9 mouse cellular contexts compared by ENCODE assay signal in the genomic region with DNA sequence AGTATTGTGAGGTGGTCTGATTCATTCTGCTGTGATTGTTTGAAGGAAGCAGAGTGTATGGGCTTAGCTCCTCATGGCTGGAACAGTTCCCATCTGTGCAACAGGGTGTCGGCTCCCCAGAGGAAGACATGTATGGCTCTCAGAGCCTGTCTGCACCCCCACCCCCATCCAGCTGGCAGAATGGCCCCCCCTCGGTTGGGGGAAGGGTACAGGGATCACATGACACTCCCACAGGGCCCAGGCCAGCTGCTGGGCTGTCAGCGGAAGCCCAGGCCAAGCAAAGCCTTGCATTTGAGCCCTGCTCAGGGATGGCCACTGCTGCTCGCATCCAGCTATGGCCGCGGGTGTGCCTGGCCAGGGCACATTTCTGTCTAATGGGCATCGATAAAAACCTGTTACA. TPM values are rescaled to one million over a fixed set of nuclear protein-coding genes. Genes with fewer than 3 reads are reported as not detected.
A peak's percentile ranks its signal among the peaks of the same experiment; 100 is the strongest.
DNase-seq lines count a peak whose midpoint lies in the region; ATAC-seq and TF ChIP-seq lines count a peak whose summit lies in the region.
"Had no signal": no experiment of that assay in that cellular context is flagged by ENCODE, and none has a peak within 500 bp of the region (broad histone marks: within the 10 kb centered on the region; RNA-seq: fewer than 3 reads in every experiment).

No protein-coding gene starts in this region.

- 0 out of 2 replicates have a peak overlapping the region, but pooled peaks have one; percentile 5 for H3K4me2 ChIP-seq in limb, embryonic 14.5 days (replicated peaks; ENCODE audit: low read depth, low read length, severe bottlenecking)
- no peak overlapping the region for H3K4me2 ChIP-seq in neural tube, embryonic 14.5 days (ENCODE audit: low read depth, low read length)

- intact Hi-C loops in gastrocnemius, postnatal 36 days (cut with DNase I), result no loop called here

- no peak overlapping the region for H3K4me3 ChIP-seq in limb, embryonic 14.5 days (replicated peaks; ENCODE audit: low read length)
- no peak overlapping the region for H3K4me3 ChIP-seq in neural tube, embryonic 14.5 days (ENCODE audit: low read depth, low read length)

- WGBS in limb, embryonic 14.5 days, result 35% methylated on average over 7 of the region's 7 CpGs
- WGBS in neural tube, embryonic 14.5 days, result 29% methylated on average over 7 of the region's 7 CpGs

- peaks cover 48% of the 10 kb centered on the region for H3K4me1 ChIP-seq in limb, embryonic 14.5 days (ENCODE audit: control insufficient read depth, insufficient read depth, low read length)
- peaks cover 56% of the 10 kb centered on the region for H3K4me1 ChIP-seq in neural tube, embryonic 14.5 days (ENCODE audit: control insufficient read depth, insufficient read depth, low read length)

- H3K9ac ChIP-seq in limb, embryonic 14.5 days (ENCODE audit: low read depth, low read length, severe bottlenecking), result 0 out of 2 replicates have a peak overlapping the region, but pooled peaks have one; percentile 16
- H3K9ac ChIP-seq in neural tube, embryonic 14.5 days (replicated peaks; ENCODE audit: low read depth, low read length), result no peak overlapping the region

- peaks cover 44% of the 10 kb centered on the region for H3K36me3 ChIP-seq in limb, embryonic 14.5 days (ENCODE audit: control insufficient read depth, insufficient read depth, low read length)
- peaks cover 21% of the 10 kb centered on the region for H3K36me3 ChIP-seq in neural tube, embryonic 14.5 days (ENCODE audit: control insufficient read depth, insufficient read depth, low read length)

- peak; percentile 39 for DNase-seq in ovary, postnatal 36 days (ENCODE audit: low spot score)
- no peak for DNase-seq in ovary, adult 18-20 months (ENCODE audit: low spot score)
- peak; percentile 53 for DNase-seq in embryo, embryonic 10.5 days (ENCODE audit: low spot score)
- DNase-seq in gastrocnemius, postnatal 36 days, result peak; percentile 73 to 78
- peak; percentile 35 for DNase-seq in induced T-regulatory cell, adult 2 months (ENCODE audit: low read depth)
- DNase-seq in limb, embryonic 14.5 days (ENCODE audit: low spot score), result peak; percentile 55
- DNase-seq in ovary, postnatal 14 days (ENCODE audit: low spot score), result no peak

- ATAC-seq in limb, embryonic 14.5 days (ENCODE audit: low FRiP score, low read depth), result peak; percentile 74
- peak; percentile 41; the same call in 1 of the 2 replicates for ATAC-seq in neural tube, embryonic 14.5 days (ENCODE audit: low read depth)

- no peaks in the 10 kb centered on the region for H3K27me3 ChIP-seq in limb, embryonic 14.5 days (ENCODE audit: control insufficient read depth, insufficient read depth, low read length)
- H3K27me3 ChIP-seq in neural tube, embryonic 14.5 days (ENCODE audit: control insufficient read depth, insufficient read depth, low read length), result no peaks in the 10 kb centered on the region

- H3K9me3 ChIP-seq in limb, embryonic 14.5 days (ENCODE audit: control insufficient read depth, low read length), result no peaks in the 10 kb centered on the region
- H3K9me3 ChIP-seq in neural tube, embryonic 14.5 days (ENCODE audit: control insufficient read depth, low read length), result no peaks in the 10 kb centered on the region

- no peak for TF ChIP-seq POLR2A in limb, embryonic 14.5 days (IDR thresholded peaks at IDR 0.05; ENCODE audit: borderline replicate concordance, extremely low read depth, insufficient read depth, insufficient read length)

- H3K27ac ChIP-seq in limb, embryonic 14.5 days (replicated peaks; ENCODE audit: low read depth, low read length), result peak overlapping the region; percentile 67
- peak overlapping the region; percentile 53; the same call in 1 of the 2 replicates for H3K27ac ChIP-seq in neural tube, embryonic 14.5 days (ENCODE audit: low read depth, low read length)

RNA-seq across cellular contexts. Expression of gene Cel, which starts 24.0 kb away (rescaled TPM):
- total RNA-seq in gastrocnemius, postnatal 36 days (2021), result not detected
- polyA plus RNA-seq in limb, embryonic 14.5 days (2012; rRNA removed), result 0.06 and 0.12 TPM in 2 replicates
- polyA plus RNA-seq in limb, embryonic 14.5 days (2014; fragmentation: Nextera tagmentation; extraction: Ambion mirVana), result not detected in 2 replicates
- polyA plus RNA-seq in neural tube, embryonic 14.5 days (2014; fragmentation: Nextera tagmentation; extraction: Ambion mirVana), result not detected in 2 replicates
- total RNA-seq: layer of hippocampus, postnatal 25 days had no signal

RNA-seq across cellular contexts. Expression of gene Ralgds, which starts 26.3 kb away (rescaled TPM):
- 1 to 10 TPM; 8.5 to 9.4 TPM for total RNA-seq in gastrocnemius, postnatal 36 days (2021)
- 86.6 and 108 TPM in 2 replicates for polyA plus RNA-seq in limb, embryonic 14.5 days (2012; rRNA removed)
- polyA plus RNA-seq in limb, embryonic 14.5 days (2014; fragmentation: Nextera tagmentation; extraction: Ambion mirVana), result 61.6 and 63.1 TPM in 2 replicates
- polyA plus RNA-seq in neural tube, embryonic 14.5 days (2014; fragmentation: Nextera tagmentation; extraction: Ambion mirVana), result 76.5 and 88.2 TPM in 2 replicates

RNA-seq across cellular contexts. Expression of gene Gm10134, which starts 33.3 kb away (rescaled TPM):
- total RNA-seq in gastrocnemius, postnatal 36 days (2021), result not detected
- 1.1 TPM in 1 of 2 replicates, not detected in the other for polyA plus RNA-seq in limb, embryonic 14.5 days (2012; rRNA removed)
- 0.61 and 1.1 TPM in 2 replicates for polyA plus RNA-seq in limb, embryonic 14.5 days (2014; fragmentation: Nextera tagmentation; extraction: Ambion mirVana)
- 3.5 TPM in 1 of 2 replicates, not detected in the other for polyA plus RNA-seq in neural tube, embryonic 14.5 days (2014; fragmentation: Nextera tagmentation; extraction: Ambion mirVana)

RNA-seq across cellular contexts. Expression of gene Gbgt1, which starts 42.5 kb away (rescaled TPM):
- total RNA-seq in gastrocnemius, postnatal 36 days (2021), result 1 to 10 TPM in 1 of 2 experiments, under 1 TPM in 1; 0.79 to 1.2 TPM
- polyA plus RNA-seq in limb, embryonic 14.5 days (2012; rRNA removed), result 2.1 and 3.3 TPM in 2 replicates
- polyA plus RNA-seq in limb, embryonic 14.5 days (2014; fragmentation: Nextera tagmentation; extraction: Ambion mirVana), result 1.0 and 1.4 TPM in 2 replicates
- 0.23 and 1.6 TPM in 2 replicates for polyA plus RNA-seq in neural tube, embryonic 14.5 days (2014; fragmentation: Nextera tagmentation; extraction: Ambion mirVana)

RNA-seq across cellular contexts. Expression of gene Gtf3c5, which starts 44.3 kb away (rescaled TPM):
- 1 to 10 TPM; 5.9 to 6.2 TPM for total RNA-seq in gastrocnemius, postnatal 36 days (2021)
- 52.4 and 52.6 TPM in 2 replicates for polyA plus RNA-seq in limb, embryonic 14.5 days (2012; rRNA removed)
- polyA plus RNA-seq in limb, embryonic 14.5 days (2014; fragmentation: Nextera tagmentation; extraction: Ambion mirVana), result 29.7 and 31.1 TPM in 2 replicates
- polyA plus RNA-seq in neural tube, embryonic 14.5 days (2014; fragmentation: Nextera tagmentation; extraction: Ambion mirVana), result 28.0 and 30.7 TPM in 2 replicates

Comparison
In these comparisons a context has a peak if more than half of its experiments do, and no peak if none do; other contexts are left out.
1. DNase-seq: peak in ovary, postnatal 36 days (single experiment), embryo, embryonic 10.5 days (single experiment), gastrocnemius, postnatal 36 days (2 of 2), induced T-regulatory cell, adult 2 months (single experiment) and limb, embryonic 14.5 days (single experiment); none in ovary, adult 18-20 months (single experiment) and ovary, postnatal 14 days (single experiment).